Mouse (Mus musculus): ENCODE data around the gene Lpp. TPM values are rescaled to one million over a fixed set of nuclear protein-coding genes. Genes with fewer than 3 reads are reported as not detected.

The Lpp gene
- total RNA-seq, 4 experiments from 2014 or later: 21.5 to 24.7 (median 23.3) TPM

DNA sequence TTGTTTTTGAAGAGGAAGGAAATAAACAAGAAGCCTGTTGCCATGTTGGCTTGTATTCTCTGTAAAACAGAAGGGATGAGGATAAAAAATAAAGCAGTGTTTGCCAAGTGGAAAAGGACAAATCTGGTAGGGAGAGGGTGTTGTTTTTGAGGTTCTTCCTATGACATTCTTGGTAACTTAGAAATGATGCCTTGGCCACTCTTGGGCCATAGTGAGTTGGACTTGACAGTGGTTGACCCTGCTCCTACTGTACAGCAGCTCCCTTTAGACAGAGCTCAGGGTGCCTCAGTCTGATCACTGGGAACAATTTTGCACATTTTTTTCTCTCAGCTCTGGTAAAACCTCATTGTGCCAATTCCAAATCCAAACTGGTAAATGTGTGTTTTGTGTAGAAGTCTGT is 270.8 kb downstream of the Lpp start:
- no peak for DNase-seq (ENCODE audit: low spot score)

DNA sequence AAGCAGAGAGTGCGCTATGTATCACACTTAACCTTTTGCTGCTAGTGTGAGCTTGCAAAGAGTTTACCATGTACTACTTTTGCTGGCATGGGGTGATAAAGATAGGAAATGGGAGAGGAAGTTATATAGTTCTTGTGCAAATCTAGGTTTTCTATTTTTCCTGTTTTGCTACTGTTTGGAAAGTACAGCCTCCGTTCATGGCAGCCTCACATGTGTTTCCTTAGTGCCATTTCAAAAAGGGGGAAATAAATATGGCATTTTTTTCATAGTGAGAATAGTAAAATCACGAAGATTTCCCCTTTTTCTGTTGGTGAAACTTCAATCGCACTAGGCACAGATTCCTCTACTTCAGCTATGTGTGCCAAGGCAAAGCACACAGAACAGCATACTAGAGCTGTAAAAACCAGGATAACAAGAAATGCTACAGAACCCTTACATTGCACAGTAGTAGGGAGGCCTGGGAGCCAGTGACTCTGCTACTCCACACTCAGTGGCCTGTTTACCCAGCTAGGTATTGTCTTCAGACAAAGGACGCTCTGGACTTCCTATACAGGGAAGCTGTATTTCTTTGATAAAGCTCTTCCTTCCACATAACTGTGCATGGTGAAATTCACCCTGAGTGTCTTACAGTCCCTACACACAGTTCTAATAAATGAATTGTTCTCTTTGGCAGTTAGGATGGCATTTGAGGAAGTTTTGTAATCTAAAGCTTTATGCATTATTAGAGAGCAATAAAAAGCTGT is 276.6 kb downstream of the Lpp start:
- no peak for DNase-seq (ENCODE audit: low spot score)

DNA sequence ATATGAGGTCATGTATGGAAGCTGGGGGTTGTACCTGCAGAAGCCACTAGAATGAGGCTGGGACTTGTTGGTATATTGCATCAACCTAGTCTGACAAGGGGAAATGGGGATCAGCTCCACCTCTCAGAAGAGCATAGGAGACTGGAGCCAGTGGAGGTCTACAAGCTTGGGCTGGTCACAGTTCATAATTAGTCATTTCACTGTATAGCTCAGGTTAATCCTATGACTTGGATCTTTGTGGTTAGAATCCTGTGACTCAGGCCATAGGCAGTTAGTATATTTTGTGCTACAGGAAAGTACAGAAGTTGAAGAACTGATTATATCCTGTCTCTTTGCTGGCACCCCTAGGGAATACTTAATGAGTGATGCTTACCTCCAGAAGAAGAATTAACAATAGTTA is 285.6 kb downstream of the Lpp start:
- no peak for DNase-seq (ENCODE audit: low spot score)

DNA sequence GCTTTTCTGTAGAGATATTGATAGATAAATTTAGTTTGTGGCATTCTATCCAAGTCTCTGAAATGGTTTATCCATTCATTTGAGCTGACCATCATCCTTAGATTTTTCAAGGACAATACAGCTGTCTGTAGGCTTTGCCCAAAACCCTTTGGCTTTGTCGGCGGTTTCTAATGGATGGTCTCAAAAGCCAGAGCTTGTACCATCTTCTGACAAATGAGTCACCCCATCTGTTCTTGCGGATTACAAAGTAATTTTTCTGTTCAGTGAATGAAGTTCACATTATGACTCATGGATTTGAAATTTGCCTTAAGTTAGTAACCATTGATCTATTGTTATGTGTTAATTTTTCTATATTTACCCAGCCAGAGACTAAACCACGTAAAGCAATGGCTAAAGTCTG is 301.8 kb downstream of the Lpp start:
- no peak for DNase-seq (ENCODE audit: low spot score)

DNA sequence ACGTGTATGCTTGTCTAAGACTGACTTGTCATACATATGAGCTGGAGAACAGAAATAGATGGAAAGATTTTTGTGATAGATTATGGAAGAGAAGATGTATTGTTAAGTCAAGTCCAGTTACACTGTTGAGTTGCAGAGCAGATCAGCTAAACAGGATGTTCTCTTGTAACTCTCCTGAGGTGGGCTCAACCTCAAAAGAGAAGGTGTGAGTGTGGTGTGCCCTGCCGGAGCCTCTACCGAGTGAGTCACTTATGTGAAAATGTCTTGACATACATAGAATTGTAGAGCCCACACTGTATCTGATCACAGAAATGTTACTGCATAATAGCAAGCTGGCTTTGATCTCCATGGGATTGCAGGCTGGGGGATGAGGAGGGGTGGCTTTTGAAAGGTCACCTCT is 310.9 kb downstream of the Lpp start:
- DNase-seq (ENCODE audit: low spot score): no peak

DNA sequence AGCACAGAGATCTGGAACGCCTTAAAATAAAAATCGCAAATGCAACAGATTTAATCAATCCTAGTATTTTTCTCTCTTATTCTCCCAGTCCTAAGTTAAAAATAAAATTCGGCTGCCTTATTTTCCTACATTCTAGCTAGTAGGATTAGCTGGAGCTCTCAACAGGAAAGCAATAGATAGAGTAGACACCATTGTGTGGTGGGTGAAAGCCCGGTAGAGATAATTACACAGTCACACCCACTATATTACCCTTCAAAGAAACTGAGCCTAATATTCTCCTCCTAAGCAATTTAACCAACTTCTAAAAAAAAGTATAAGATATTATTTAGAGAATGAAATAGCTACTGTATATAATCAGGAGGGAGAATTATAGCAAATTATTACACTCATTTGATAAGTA is 330.3 kb downstream of the Lpp start:
- no peak for DNase-seq (ENCODE audit: low spot score)

DNA sequence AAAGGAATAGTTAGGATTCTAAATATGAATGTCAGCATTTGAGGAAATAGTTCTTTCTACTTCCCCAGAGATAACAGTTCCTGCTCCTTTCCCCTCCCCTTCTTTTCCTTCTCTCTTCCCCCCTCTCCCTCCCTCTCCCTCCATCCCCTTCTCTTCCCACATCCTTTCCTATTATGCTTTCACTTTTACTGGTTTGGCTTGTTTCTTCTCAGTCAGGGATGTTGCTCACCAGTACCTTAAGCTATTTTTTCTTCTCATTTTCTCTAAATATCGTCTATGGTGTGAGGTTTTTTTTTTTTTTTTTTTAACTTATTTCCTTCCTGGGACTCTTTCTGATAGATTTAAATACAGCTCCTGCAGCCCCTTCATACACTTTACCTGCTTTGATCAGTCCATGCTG is 339.4 kb downstream of the Lpp start:
- no peak for DNase-seq (ENCODE audit: low spot score)

DNA sequence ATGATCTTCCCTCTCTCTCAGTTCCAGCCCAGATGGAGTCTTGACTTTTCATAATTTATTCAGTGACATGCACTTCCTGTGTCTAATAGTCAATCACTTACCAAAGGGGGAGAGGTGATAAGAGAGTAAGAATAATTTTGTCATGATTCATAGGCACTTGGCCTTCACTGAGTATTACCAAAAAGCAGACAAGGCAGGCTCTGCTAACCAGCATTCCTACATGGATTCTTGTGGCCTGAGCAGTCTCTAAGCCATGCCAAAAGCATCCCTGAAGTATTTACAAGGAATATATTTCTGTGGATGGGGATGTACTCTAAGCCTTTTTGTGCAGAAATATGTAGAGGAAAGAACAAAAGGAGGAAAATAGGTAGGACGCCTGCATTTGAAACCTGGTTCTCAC is 340.0 kb downstream of the Lpp start:
- no peak for DNase-seq (ENCODE audit: low spot score)

DNA sequence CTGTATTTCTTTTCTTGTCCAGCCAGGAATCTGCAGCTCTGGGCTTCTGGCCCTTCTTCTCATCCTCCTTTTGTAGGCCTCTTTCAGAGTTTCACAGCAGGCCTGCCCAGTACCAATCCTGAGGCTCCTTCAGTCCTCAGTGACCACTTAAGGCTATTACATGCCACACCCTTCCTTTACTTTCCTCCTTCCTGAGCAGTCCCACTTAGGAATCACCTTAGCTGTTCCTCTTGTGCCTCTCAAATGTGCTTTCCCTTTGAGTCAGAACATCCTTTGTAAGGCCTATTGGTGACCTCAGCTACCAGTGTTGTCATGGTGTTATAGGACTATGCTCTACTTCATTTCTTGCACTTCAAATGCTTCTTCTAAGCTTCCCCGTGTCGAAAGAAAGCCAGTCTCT is 342.4 kb downstream of the Lpp start:
- DNase-seq (ENCODE audit: low spot score): no peak

DNA sequence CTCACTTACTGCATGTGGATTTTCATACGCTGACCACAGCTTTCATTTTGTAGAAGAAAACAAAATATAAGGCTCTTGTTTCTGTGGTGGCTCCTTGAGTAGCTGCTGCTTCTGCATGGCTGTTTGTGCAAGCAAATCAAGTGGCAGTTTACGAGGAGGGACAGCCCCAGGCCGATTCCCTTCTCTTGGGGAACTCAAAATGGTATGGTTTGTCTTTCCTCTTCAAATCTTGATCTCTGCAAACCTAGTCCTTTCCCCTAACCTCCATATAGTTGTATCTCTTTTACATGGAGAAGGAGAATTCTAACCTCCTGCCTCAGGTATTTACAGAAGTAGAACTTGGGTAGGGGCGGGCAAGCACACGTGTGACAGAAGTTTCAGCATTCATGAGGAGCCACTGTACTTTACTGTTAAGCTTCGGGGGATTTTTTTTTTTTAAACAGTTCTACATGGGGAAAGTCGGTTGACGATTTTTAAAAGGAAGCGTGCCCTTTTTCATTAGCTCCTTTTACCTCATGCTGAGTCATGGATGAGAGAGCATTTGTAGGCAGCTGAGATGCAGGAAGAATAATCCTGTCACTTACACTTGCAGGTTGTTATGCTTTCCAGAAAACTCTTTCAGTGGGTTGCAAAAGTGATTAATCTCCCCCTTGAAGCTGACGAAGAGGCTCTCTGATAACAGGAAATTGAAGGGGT is 344.2 kb downstream of the Lpp start:
- no peak for DNase-seq (ENCODE audit: low spot score)

DNA sequence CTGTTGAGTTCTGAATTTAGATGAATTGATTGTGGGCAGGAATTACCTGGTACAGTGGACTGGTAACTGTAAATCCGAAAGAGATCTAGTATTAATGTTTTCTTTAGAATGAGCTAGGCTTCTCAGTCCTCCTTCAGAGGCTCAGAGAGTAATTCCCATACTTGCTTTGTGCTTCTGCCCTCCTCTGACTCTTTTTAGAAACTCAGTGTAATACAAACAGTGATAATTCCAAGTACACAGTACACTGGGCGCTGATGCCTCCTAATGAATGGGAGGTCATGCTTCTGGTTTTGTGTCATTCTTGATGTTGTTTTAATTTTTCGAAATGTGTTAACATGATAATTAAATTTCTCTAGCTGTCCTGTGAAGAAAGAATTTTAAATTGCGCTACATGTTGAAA is 347.4 kb downstream of the Lpp start:
- DNase-seq (ENCODE audit: low spot score): no peak

DNA sequence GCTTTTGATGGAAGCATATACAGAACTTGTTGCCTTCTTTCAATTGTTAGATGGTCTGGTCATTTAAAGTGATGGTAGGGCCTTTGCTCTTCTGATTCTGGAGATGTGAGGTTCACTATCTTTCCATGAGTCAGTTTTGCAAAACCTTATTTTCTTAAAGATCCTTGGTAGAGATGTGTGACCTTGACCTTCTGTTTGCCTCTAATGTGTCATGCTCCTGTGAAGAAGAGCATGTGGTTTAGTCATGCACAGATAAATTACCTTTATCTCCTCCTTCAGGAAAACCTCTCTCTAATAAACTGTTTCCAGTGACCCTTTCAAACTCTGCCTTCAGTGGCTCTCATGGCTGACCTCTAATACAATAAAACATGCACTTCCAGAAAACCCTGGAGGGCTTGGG is 356.5 kb downstream of the Lpp start:
- no peak for DNase-seq (ENCODE audit: low spot score)

DNA sequence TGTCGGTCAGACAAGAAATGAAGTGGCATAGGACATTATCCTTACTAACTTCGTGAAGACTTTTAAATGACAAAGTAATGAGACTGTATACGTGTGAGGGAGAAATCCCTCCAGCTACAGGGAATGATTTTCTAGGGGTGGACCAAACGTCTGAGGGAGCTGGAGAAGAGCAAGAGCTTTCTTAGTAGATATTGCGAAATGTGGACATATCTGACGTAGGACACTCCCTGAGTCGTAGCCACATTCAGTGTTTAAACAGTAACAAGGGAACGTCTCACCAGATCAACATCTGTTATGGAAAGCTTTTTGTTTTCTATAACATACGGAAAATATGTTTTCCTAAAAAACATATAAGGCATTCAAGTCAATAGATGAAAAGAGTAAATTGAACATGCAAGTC is 362.8 kb downstream of the Lpp start:
- no peak for DNase-seq (ENCODE audit: low spot score)

DNA sequence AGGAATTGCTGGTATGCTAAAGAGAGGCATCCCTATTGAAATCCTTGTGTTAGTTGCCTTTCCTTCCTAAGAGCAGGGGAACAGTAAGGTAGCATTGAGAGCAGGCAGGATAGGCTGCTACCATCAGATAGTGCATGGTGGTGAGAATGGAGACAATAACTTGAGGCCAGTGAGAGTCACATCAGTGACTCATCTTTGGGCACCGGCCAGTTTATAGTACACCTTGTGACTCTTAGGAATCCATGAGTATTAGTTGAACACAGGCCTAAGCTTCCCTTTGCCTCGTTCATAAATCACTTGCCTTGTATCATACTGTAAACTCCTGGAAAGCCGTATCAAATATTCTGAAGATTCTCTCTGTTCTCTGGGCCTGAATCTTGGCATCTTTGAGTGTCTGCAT is 372.7 kb downstream of the Lpp start:
- DNase-seq (ENCODE audit: low spot score): no peak

DNA sequence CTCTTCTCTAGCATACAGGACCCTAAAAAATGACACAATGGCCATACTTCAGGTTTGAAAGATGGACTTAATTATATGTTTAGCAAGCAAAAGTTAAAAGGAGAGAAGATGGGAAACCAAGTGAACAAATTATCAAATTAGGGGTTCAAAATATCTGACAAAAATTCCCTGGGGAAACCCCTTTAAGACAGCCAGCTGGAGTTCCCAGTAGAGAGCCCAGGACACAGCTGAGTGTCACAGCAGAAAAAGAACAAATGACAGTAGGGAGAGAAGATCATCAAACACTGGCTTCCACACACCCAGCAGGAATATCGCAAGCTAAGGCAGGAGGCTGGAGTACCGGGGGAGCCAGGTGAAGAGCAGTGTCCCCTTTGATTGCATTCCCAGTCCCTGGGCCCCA is 373.3 kb downstream of the Lpp start:
- no peak for DNase-seq (ENCODE audit: low spot score)

DNA sequence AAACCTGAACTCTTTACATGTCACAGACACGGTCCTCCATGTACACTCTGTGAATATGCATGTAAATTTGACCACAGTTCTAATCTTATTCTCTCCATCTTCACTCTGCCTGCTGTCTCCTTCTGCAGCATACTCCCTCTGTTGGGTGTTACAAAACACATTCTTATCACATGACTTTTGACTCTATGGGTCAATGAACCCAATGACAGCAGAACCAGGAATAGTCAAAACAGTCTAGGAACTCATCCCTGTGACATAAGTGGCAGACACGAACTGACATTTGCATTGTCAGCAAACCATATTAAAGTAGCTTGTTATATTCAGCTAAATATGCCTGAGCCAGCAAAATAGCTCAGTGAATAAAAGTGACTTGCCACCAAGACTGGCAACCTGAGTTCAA is 383.7 kb downstream of the Lpp start:
- DNase-seq (ENCODE audit: low spot score): no peak

DNA sequence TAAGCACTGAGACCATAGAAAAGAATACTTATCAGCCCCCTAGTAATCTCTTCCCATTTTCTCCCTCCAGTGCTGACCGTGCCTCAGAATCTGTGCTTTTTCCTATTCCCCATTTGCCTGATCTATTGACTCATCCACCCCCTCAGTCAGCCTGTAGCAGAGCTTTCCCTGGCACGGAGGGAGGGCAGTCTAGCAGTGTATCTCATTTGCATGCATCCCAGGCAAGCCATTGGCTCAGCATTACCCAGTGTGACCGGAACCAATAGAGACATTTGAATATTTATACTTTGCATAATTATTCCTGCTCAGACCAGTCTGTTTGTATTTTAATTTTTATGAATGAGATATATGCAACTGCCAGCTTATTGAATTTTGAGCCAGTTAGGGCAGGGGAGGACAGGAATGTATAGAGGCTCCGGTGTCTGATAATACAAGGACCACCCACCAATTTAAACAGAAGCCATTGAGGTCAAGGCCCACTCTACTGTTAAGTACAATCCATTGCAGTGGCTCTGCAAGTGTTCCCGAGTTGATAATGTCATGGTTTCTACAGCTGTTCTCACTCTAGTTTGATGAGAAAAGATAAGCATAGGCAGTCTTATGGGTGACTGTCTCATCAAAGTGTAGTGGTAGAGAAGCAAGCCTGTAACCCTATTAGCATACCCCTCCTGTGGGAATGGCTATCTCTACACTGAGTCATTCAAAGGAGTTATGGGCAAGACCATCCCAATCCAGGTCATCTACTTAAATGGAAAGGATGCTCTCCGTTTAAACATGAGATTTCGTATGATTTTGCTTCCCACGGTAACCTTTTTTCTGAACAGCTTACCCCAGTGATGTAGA is 385.3 kb downstream of the Lpp start:
- no peak for DNase-seq (ENCODE audit: low spot score)

DNA sequence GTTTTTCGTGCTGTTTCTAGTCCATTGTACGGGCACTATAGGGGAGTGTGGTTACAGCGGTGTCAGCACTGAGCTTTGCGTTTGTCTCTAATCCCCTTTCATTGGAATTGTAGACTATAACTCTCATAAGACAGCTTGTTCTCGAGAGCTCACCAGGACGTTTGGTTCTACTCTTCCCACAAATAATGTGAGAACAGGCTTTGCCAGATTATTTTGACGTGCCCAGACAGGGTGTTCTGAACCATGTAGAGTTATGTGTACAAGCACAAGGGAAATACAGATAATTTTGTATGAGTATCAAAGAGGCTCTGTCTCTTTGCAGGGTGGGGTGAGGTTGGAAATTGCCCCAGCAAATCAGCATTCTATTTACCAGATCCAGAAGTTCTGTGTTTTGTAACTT is 387.2 kb downstream of the Lpp start:
- DNase-seq (ENCODE audit: low spot score): peak; percentile 21

DNA sequence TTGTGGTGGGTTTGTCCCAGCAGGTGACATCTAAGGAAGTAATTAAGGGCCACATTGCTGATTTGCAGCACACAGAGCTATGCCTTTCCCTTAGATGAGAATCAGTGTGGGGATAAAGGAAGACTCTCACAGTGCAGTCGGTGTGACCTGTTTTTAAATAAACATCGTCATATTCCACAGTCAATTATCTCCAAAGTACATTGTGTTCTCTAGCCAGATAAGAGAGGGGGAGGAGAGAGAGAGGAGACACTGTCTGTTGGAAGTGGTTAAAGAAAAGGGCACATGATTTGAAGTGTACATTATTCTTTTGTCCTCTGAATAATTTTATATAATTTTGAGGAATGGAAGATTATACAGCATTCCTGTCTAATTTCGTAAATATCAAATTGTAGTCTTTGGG is 388.6 kb downstream of the Lpp start:
- no peak for DNase-seq (ENCODE audit: low spot score)

DNA sequence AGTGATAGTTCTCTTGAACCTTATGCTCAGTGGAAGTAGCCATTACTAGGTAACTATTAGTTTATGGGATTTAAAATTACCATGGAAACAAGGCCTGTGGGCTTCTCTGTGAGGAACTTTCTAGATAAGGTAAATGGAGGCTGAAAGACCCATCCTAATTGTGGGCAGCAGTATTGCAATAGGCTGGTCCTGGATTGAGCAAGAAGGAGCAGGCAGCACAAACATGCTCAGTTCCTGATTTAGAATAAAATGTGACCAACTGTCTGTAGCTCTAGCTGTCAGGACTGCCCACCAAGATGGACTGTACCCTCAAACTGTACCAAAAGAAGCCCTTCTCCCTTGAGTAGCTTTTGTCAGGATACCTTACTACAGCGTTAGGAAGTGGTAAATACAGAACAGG is 392.3 kb downstream of the Lpp start:
- no peak for DNase-seq (ENCODE audit: low spot score)

DNA sequence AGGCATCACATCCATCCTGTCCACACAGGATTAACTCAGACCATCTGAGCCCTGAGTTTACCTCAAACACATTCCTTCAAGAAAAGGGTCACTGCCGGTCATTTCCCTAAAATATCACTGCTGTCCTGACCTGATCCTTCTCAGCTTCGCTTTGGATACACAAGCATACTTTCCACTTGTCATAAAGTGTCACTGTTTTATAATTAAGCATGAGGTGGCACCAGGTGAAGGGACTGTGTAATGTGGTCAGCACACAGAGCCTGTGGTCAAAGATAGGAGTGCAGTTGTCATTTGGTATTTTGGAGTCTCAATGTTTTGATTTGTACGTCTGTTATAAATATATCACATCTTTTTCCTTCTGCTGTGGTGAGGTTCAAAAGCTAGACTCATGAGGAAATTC is 395.7 kb downstream of the Lpp start:
- DNase-seq (ENCODE audit: low spot score): no peak

DNA sequence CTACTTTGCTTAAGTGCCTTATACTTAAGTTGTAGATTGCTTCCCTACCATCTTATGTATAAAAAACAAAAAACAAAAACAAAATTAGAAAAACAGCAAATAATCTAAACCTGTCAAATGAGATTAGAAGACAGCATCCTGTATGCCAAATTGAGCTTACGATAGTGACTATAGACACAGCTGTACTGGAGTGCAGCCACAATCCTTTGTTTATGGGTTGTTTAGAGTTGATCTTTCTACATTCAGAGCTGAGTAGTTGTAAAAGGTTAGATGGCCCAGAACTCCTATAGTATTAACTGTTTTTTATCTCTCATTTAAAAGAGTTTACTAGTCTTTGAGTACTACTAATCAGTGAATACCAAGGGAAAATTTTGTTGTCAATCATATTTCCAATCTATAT is 398.1 kb downstream of the Lpp start:
- DNase-seq (ENCODE audit: low spot score): no peak

DNA sequence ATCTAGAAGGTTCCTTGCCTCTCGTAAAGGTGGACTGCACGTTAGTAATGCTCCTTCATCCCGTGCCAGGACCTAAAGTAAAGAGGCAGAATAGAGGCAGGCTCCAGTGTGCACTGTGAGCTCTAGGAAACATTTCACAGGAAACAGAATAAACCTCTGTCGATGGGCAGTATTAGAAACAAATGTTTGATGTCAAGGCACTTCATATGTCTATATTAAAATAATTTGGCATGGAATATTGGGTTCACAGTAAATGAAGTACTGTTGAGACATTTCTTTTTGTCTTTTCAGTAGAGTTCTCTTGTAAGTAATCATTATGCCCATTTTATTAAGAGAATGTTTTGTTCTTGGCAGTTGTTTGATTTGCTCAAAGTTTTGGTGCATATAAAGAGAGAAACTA is 398.7 kb downstream of the Lpp start:
- no peak for DNase-seq (ENCODE audit: low spot score)
